In genomic region chr9:22307156-22307919, GRCm38 (mm10) we compare ENCODE assay signal across 8 mouse cellular contexts. TPM values are rescaled to one million over a fixed set of nuclear protein-coding genes. Genes with fewer than 3 reads are reported as not detected.
DNase-seq lines count a peak whose midpoint lies in the region; ATAC-seq and TF ChIP-seq lines count a peak whose summit lies in the region.

Zfp810 (minus strand) TSS chr9:22307648.

- under 1% methylated on average over 56 of the region's 56 CpGs for WGBS in lung, adult 2 months
- WGBS in neural tube, embryonic 15.5 days: under 1% methylated on average over 56 of the region's 56 CpGs

- peak within 1 kb of the TSS; percentile 82 for H3K4me3 ChIP-seq in layer of hippocampus, adult 2 months
- H3K4me3 ChIP-seq in lung, adult 2 months (replicated peaks; ENCODE audit: extremely low read depth, low read depth, low read length): peak within 1 kb of the TSS; percentile 89
- peak within 1 kb of the TSS; percentile 85 for H3K4me3 ChIP-seq in neural tube, embryonic 15.5 days (replicated peaks)

- peak within 1 kb of the TSS; percentile 72 for H3K4me2 ChIP-seq in neural tube, embryonic 15.5 days

- H3K27me3 ChIP-seq in neural tube, embryonic 15.5 days (replicated peaks): no peaks in the 10 kb centered on the region

- peak within 1 kb of the TSS; percentile 99 for H3K9ac ChIP-seq in neural tube, embryonic 15.5 days (replicated peaks)

- H3K27ac ChIP-seq in layer of hippocampus, adult 2 months: peak within 1 kb of the TSS; percentile 98
- H3K27ac ChIP-seq in neural tube, embryonic 15.5 days (replicated peaks): peak within 1 kb of the TSS; percentile 95

- no peaks in the 10 kb centered on the region; the same call in 1 of the 2 replicates for H3K4me1 ChIP-seq in lung, adult 2 months (ENCODE audit: control insufficient read depth, insufficient read depth, low read length)
- H3K4me1 ChIP-seq in neural tube, embryonic 15.5 days: peaks cover 16% of the 10 kb centered on the region

- H3K9me3 ChIP-seq in neural tube, embryonic 15.5 days (replicated peaks): peaks cover 4% of the 10 kb centered on the region; the same call in 1 of the 2 replicates

- no peak for TF ChIP-seq CTCF in layer of hippocampus, adult 2 months (conservative IDR thresholded peaks at IDR 0.05)
- TF ChIP-seq CTCF in lung, adult 2 months (IDR thresholded peaks at IDR 0.05; ENCODE audit: insufficient read depth, low read length): no peak

- peaks cover 28% of the 10 kb centered on the region for H3K36me3 ChIP-seq in neural tube, embryonic 15.5 days

- peak; percentile 76; the same call in 1 of the 2 replicates for TF ChIP-seq POLR2A in lung, adult 2 months (IDR thresholded peaks at IDR 0.05; ENCODE audit: borderline replicate concordance, extremely low read depth, low read depth, low read length)

- peak; percentile 99 for ATAC-seq in neural tube, embryonic 15.5 days (ENCODE audit: low FRiP score)

- peak; percentile 91 for DNase-seq in MN1 (ENCODE audit: low spot score)
- peak; percentile 94 for DNase-seq in cerebellum, adult 9-10 months
- DNase-seq in forelimb bud, embryonic 11.5 days (ENCODE audit: low read depth, low spot score): peak; percentile 99
- DNase-seq in heart, postnatal 4 days: peak; percentile 95
- DNase-seq in layer of hippocampus, adult 2 months (ENCODE audit: low spot score in 2 of 2): peak; percentile 93 to 96
- DNase-seq in lung, adult 2 months: peak; percentile 86
- peak; percentile 89 for DNase-seq in testis, postnatal 10 days (ENCODE audit: low spot score)

RNA-seq across cellular contexts. Expression of gene Zfp810, which starts in this region (rescaled TPM):
- total RNA-seq in heart, postnatal 4 days (2021): 10 to 100 TPM; 15.5 to 16.0 TPM
- 10 to 100 TPM; 19.9 to 23.2 TPM for total RNA-seq in layer of hippocampus, adult 2 months (2021)
- 7.1 and 9.8 TPM in 2 replicates for polyA plus RNA-seq in lung, adult 2 months (2012; rRNA removed)
- polyA plus RNA-seq in neural tube, embryonic 15.5 days (2015; fragmentation: Nextera tagmentation; extraction: Ambion mirVana): 27.0 and 28.8 TPM in 2 replicates

Comparison
In these comparisons a context has a peak if more than half of its experiments do, and no peak if none do; other contexts are left out.
1. Peak in every context shown above with its lines: DNase-seq, ATAC-seq, H3K4me3 ChIP-seq and H3K27ac ChIP-seq.